Mouse (Mus musculus): Measurements from ENCODE around the gene Gm49393.
A peak's percentile ranks its signal among the peaks of the same experiment; 100 is the strongest.
"Not testable (repeated sequence)": the region's sequence is repeated elsewhere in the genome, so short reads cannot be mapped to it uniquely, and the experiment has no call there.

The Gm49393 gene

DNA sequence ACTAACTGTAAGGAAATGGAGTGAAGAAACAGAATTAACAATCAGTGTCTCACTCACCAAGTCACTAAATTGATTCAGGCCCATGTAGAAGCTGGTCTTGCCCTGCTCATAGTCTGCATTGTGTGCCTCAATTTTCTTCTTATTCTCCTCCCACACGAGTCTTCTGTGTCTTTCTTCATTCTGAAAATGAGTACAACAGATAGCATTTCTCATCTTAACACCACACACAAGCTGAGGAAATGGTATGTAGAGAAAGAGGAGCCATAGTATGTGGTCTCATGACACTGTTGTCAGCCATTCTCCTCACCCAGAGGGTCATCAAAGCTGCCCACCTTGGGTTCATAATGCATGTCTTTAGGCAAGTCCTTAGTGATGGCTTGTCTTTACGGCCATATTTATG lies at the start of gene Gm49393:
TSS of gene Gm49393 (minus strand) at position 101 of the 400 bp plus-strand sequence.
- DNase-seq (ENCODE audit: inconsistent age in 2 of 2, low spot score in 1 of 2), result not testable (repeated sequence)

DNA sequence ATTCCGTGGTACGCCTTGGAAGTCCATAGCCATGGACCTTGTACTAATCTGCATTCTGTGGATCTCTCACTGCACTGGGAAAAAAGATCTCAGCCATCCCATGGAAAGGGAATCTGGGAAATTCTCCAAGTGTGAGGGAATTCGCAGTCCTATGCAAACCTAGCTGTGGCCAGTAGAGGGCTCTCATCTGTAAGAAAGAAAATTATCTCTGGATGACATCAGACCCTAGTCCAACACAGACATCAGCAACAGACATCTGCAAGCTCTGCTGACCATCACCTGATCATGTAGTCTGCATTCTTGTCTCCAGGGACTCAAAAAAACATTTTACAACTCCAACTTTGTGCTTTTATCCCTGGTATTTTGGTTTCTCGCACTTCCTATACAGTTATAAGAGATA lies 36.9 kb upstream of the Gm49393 start:
- DNase-seq (ENCODE audit: inconsistent age in 2 of 2, low spot score in 1 of 2), result peak in 1 of 2 experiments; percentile 35

DNA sequence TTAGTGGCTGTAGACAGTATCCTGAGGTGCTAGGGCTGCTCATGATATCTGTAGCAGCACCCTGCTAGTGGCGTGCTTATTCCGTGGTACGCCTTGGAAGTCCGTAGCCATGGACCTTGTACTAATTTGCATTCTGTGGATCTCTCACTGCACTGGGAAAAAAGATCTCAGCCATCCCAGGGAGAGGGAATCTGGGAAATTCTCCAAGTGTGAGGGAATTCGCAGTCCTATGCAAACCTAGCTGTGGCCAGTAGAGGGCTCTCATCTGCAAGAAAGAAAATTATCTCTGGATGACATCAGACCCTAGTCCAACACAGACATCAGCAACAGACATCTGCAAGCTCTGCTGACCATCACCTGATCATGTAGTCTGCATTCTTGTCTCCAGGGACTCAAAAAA lies 28.6 kb upstream of the Gm49393 start:
- peak; percentile 5 to 58 for DNase-seq (ENCODE audit: inconsistent age in 2 of 2, low spot score in 1 of 2)

GRCm38 (mm10) chr13:60961706-60962105 lies 26.3 kb upstream of the Gm49393 start:
- DNase-seq (ENCODE audit: inconsistent age in 2 of 2, low spot score in 1 of 2), result peak in 1 of 2 experiments; percentile 24

DNA sequence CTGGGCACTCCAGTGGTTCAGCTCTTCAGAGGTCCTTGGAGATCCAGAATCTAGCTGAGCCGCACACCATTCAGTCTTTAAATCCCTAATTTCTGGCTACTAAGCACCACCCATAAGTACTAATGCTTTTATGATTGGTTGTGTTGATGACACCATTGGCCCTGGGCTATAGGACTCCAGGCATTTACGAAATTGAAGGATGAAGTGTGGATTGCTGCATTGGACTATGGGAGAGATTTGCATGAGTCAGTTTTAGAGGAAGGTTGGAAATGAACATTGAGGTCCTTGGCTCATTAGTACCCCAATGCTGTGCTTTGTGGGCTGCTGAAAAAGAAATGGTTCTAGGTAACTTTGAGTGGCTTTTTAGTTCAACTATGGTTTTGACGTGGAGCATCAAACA lies 6.5 kb upstream of the Gm49393 start, which contains the start of gene Tpbpa:
TSS of gene Tpbpa (minus strand) at position 101 of the 400 bp plus-strand sequence.
- not testable (repeated sequence) for DNase-seq (ENCODE audit: inconsistent age in 2 of 2, low spot score in 1 of 2)

GRCm38 (mm10) chr13:60936500-60936901 lies 1.1 kb upstream of the Gm49393 start, which contains the start of the genes Gm49391 and Ctla2a:
Gene Gm49391 (minus strand): TSS chr13:60936571.
Gene Ctla2a (minus strand): TSS chr13:60936625.
- peak; percentile 55 to 71 for DNase-seq (ENCODE audit: inconsistent age in 2 of 2, low spot score in 1 of 2)

DNA sequence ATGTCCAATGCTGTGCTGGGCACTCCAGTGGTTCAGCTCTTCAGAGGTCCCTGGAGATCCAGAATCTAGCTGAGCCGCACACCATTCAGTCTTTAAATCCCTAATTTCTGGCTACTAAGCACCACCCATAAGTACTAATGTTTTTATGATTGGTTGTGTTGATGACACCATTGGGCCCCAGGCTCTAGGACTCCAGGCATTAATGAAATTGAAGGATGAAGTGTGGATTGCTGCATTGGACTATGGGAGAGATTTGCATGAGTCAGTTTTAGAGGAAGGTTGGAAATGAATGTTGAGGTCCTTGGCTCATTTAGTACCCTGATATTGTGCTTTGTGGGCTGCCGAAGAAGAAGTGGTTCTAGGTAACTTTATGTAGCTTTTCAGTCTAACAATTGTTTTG lies 30.6 kb downstream of the Gm49393 start, which contains the start of gene Tpbpb:
TSS of gene Tpbpb (minus strand) at position 101 of the 400 bp plus-strand sequence.
- DNase-seq (ENCODE audit: inconsistent age in 2 of 2, low spot score in 1 of 2), result not testable (repeated sequence)

DNA sequence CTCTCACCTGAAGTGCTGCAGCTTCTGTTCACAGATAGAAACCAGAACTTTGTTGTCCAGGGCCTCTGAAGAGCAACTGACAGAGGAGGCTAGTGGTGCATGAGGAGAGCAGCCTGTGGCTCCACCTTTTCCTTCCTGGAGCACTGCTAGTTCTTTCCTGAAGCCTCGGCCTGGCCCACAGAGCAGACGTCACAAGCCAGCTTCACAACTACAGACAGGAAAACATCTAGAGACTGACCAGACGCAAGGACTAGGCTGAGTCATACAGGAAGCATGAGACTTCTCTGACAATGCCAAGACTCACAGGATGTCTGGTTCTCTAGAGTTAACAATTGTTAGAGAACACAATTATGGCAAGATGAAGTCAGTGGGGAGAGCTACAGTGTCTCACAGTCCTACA lies 38.1 kb downstream of the Gm49393 start, which contains the start of gene Ctla2b:
TSS of gene Ctla2b (minus strand) at position 120 of the 400 bp plus-strand sequence.
- peak; percentile 63 to 80 for DNase-seq (ENCODE audit: inconsistent age in 2 of 2, low spot score in 1 of 2)

- not testable (repeated sequence) for DNase-seq (ENCODE audit: inconsistent age in 2 of 2, low spot score in 1 of 2)
Observed at GRCm38 (mm10) chr13:60896794-60897193, 38.6 kb downstream of the Gm49393 start, which contains the start of gene Gm49392. Gene Gm49392 (minus strand): TSS chr13:60896894.

- no peak for DNase-seq (ENCODE audit: inconsistent age in 2 of 2, low spot score in 1 of 2)
Observed at GRCm38 (mm10) chr13:60895406-60896160, 39.8 kb downstream of the Gm49393 start.

GRCm38 (mm10) chr13:60892301-60892700 lies 43.1 kb downstream of the Gm49393 start:
- DNase-seq (ENCODE audit: inconsistent age in 2 of 2, low spot score in 1 of 2), result no peak

DNA sequence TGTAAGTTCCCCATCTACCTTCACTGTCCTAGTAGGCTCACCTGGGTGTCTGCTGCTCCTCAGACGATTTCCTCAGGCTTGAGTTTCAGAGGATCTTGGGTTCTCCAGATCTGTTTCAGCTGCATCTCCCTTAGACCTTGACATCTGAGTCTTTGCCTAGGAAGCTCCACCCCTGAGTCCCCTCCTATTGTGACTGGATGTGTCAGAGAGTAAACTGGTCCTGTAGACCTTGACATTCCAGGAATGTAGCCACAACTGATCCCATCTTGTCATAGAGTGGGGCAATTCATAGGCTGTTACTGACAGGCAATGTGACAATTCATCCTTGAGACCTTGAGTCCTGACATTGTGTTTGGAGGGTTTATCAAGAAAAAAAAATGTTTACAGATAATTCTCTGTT lies 71.1 kb downstream of the Gm49393 start, which contains the start of gene 4930486L24Rik:
TSS of gene 4930486L24Rik (minus strand) at position 195 of the 400 bp plus-strand sequence.
- peak in 1 of 2 experiments; percentile 13 for DNase-seq (ENCODE audit: inconsistent age in 2 of 2, low spot score in 1 of 2)

DNA sequence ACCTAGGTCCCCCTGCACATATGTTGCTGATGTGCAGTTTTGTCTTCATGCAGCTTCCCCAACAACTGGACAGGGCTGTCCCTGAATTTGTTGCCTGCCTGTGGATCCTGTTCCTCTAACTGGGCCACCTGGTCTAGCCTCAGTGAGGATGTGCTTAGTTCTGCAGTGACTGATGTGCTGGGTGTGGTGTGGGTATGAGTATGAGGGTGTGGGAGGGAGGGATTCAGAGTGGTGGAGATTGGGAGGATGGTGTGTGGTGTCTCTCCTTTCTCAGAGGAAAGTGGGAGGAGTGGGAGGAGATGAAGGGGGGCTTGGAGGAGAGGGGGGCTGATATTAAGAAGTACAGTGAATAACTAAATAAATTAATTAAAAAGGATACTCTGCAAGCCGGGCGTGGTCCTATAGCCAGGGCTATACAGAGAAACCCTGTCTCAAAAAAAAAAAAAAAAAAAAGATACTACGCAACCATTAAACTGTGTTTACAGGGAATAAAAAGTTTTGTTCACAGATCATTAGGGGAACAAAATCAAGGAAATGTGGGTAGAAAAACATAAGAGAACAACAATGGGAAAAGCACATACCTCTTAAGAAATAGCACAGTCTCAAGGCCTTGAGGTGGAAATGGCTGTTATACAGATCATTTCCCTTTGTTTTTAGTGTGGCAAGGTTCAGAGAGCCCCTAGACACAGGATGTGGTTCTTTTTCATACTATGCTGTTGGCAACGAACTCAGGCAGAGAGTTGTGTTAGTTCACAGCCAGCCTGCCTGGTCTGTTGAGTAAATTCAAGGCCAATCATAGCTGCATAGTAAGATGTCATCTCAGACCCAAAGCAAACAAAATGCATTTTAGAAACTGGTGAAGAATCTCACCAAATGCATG lies 86.9 kb downstream of the Gm49393 start:
- DNase-seq (ENCODE audit: inconsistent age in 2 of 2, low spot score in 1 of 2), result no peak

DNA sequence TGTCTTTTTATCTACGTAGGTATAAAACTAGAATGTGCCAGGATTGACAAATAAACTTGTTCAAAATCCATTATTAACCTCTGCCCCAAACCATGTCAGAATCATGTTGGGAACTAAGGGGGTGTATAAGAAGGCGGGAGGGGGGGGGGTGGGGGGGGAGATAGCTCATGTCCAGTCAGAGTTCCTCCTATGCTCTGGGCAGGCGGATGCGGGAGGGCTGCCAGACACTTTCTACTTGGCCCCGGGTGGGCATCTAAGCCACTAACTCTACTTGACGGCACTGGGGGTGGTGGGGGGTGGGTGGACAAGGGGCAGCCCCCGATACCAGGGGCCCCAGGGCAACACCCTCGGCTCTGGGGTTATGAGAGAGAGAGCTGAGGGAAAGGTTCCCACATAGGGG lies 92.2 kb downstream of the Gm49393 start:
- no peak for DNase-seq (ENCODE audit: inconsistent age in 2 of 2, low spot score in 1 of 2)

- no peak for DNase-seq (ENCODE audit: inconsistent age in 2 of 2, low spot score in 1 of 2)
Observed at GRCm38 (mm10) chr13:60842703-60843102, 92.7 kb downstream of the Gm49393 start.

- no peak for DNase-seq (ENCODE audit: inconsistent age in 2 of 2, low spot score in 1 of 2)
Observed at GRCm38 (mm10) chr13:60839353-60839902, 96.0 kb downstream of the Gm49393 start.

DNA sequence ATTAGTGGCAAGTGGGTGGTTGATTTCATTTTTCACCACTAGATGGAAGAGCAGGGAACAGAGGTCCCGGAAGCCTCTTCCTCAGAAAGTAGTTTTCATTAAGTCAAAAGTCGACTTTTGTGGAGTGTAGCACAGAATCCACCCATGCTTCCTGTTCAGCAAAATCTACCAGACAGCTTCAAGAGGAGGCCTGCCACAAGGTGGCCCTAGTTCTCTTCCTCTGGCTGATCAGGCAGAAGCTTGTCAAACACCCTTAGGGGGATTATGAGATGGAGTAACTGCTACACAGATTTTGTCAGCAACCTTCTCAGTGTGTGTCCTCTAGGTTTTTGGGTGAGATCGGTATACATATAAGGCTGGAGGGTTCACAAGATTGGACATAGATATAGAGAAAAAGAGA lies 109.3 kb downstream of the Gm49393 start:
- peak; percentile 10 to 54 for DNase-seq (ENCODE audit: inconsistent age in 2 of 2, low spot score in 1 of 2)

DNA sequence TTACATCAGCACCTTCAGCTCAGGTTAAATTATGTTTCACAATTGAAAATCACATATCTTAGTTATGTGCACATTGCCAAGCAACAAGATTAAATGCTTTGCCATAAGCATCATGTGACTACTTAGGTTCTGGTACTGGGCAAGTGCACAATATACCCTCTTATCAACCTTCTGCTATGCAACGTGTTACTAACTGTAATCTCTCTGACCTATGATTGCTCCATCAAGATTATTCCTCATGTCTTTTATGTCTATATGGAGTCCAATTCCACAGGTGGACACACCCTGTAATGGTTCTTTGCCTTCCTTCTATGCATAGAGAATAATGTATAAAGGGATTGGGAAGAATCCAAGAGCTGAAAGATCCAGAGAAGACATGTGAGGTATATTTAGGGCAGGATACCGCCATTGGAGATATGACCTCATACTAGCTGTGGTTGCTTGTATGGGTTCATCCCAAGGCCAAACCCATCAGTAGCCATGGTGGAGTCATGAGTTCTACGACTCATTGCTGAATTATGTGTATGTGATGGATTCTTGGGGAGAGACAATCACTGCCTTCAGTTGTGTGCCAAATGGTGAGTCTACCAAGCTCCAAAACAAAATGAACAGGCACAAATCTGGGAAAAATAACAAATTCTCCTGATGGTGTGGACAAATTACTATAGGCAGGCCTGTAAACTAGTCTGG lies 114.8 kb downstream of the Gm49393 start:
- no peak for DNase-seq (ENCODE audit: inconsistent age in 2 of 2, low spot score in 1 of 2)

DNA sequence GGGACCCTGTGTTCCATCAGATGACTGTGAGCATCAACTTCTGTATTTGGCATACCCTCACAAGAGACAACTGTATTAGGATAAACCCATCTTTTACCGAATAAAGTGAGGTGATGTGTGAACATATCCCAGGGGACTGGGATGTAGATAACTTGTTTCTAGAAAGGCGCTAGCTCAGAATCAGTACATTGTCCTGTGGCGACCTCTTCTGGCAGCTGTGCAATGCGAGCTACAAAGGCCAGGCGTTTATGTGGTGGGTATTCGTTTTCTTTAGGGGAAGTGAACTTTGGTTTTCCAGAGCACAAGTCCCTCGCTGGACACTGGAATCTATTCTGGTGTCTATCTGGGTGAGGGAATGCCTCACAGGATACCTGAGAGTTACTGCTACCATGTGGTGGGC lies 115.9 kb downstream of the Gm49393 start:
- DNase-seq (ENCODE audit: inconsistent age in 2 of 2, low spot score in 1 of 2), result peak; percentile 13 to 66

- DNase-seq (ENCODE audit: inconsistent age in 2 of 2, low spot score in 1 of 2), result no peak
Observed at GRCm38 (mm10) chr13:60813722-60814121, 121.7 kb downstream of the Gm49393 start.

Data from adrenal gland, adult (tissue).